Mouse (Mus musculus) myocyte (in vitro differentiated cells): ENCODE results near the gene Slc47a1. TPM values are rescaled to one million over a fixed set of nuclear protein-coding genes. Genes with fewer than 3 reads are reported as not detected.

ENCODE experiments used
- H3K27me3 ChIP-seq: one replicate; pipeline ENCODE4 v1.6.1; 2011; ENCODE audit not compliant: control insufficient read depth, insufficient read depth, insufficient read length
- H3K36me3 ChIP-seq: one replicate; pipeline ENCODE4 v1.6.1; 2011; ENCODE audit not compliant: control insufficient read depth, insufficient read depth
- H3K4me2 ChIP-seq: one replicate; pipeline ENCODE4 v1.6.1; 2011; ENCODE audit warnings: low read depth, control low read depth
- H3K4me3 ChIP-seq: one replicate; pipeline ENCODE4 v1.5.1; 2011; ENCODE audit warnings: mild to moderate bottlenecking, control low read depth, moderate library complexity
- H3K79me2 ChIP-seq: one replicate; pipeline ENCODE4 v1.6.1; 2011; ENCODE audit not compliant: control insufficient read depth, insufficient read depth
- H3ac ChIP-seq: one replicate; pipeline ENCODE4 v1.6.1; 2011; ENCODE audit not compliant: control insufficient read depth, insufficient read length
- CEBPB ChIP-seq: IDR thresholded peaks from 2 replicates; pipeline ENCODE4 v1.6.1; 2011; ENCODE audit warnings: mild to moderate bottlenecking, moderate library complexity; ENCODE audit not compliant: poor library complexity, insufficient read depth, severe bottlenecking
- E2F4 ChIP-seq: IDR thresholded peaks from one replicate; pipeline ENCODE4 v1.6.1; 2011; ENCODE audit warnings: mild to moderate bottlenecking, control low read depth, moderate library complexity; ENCODE audit not compliant: insufficient read depth
- MAX ChIP-seq: IDR thresholded peaks from one replicate; pipeline ENCODE4 v1.6.1; 2011; ENCODE audit warnings: low read depth, mild to moderate bottlenecking, control low read depth
- MYOD1 ChIP-seq, 3 experiments: IDR thresholded peaks; one replicate each; pipeline ENCODE4 v1.6.1; 2011; ENCODE audit warnings: control low read depth in 2 of 3, low read depth in 2 of 3, mild to moderate bottlenecking in 2 of 3, moderate library complexity in 1 of 3; ENCODE audit not compliant: insufficient read length in 2 of 3, control insufficient read depth in 1 of 3
- MYOG ChIP-seq, 3 experiments: IDR thresholded peaks; one replicate each; pipeline ENCODE4 v1.6.1; 2011; ENCODE audit warnings: control low read depth in 2 of 3, low read depth in 2 of 3, mild to moderate bottlenecking in 2 of 3; ENCODE audit not compliant: insufficient read length in 2 of 3, control insufficient read depth in 1 of 3, insufficient read depth in 1 of 3
- POLR2A ChIP-seq: IDR thresholded peaks from one replicate; pipeline ENCODE4 v1.6.1; 2011; ENCODE audit warnings: low read depth, mild to moderate bottlenecking, control low read depth, moderate library complexity; ENCODE audit not compliant: insufficient read length
- POLR2AphosphoS2 ChIP-seq: IDR thresholded peaks from one replicate; pipeline ENCODE4 v1.6.1; 2011; ENCODE audit warnings: low read depth, control low read depth; ENCODE audit not compliant: insufficient read length
- REST ChIP-seq: IDR thresholded peaks from one replicate; pipeline ENCODE4 v1.6.1; 2011; ENCODE audit warnings: mild to moderate bottlenecking, control low read depth, moderate library complexity; ENCODE audit not compliant: insufficient read depth, insufficient read length
- SRF ChIP-seq: IDR thresholded peaks from one replicate; pipeline ENCODE4 v1.6.1; 2011; ENCODE audit warnings: low read depth; ENCODE audit not compliant: control insufficient read depth, insufficient read length
- TCF12 ChIP-seq: IDR thresholded peaks from one replicate; pipeline ENCODE4 v1.6.1; 2011; ENCODE audit warnings: mild to moderate bottlenecking, control low read depth; ENCODE audit not compliant: poor library complexity, insufficient read depth, severe bottlenecking
- TCF3 ChIP-seq: IDR thresholded peaks from one replicate; pipeline ENCODE4 v1.6.1; 2011; ENCODE audit warnings: low read depth, control low read depth; ENCODE audit not compliant: insufficient read length
- USF1 ChIP-seq: IDR thresholded peaks from one replicate; pipeline ENCODE4 v1.6.1; 2011; ENCODE audit warnings: low read depth, mild to moderate bottlenecking, control low read depth, moderate library complexity
- polyA plus RNA-seq: library from polyadenylated mRNA; unstranded; fragments of >200 nt; fragmentation: generic; extraction: Trizol; gene quantifications from one replicate; pipeline ENCODE4 v1.2.1, GENCODE M21; 2012; ENCODE audit warnings: missing spikeins

Slc47a1 gene
- polyA plus RNA-seq, 1 experiment: 0.05 TPM

- no peak for TF ChIP-seq POLR2A
- TF ChIP-seq E2F4: no peak
- no peak for TF ChIP-seq MYOD1 (IDR thresholded peaks at IDR 0.05; ENCODE audit: control insufficient read depth in 1 of 3, insufficient read length in 2 of 3, low read depth in 2 of 3)
- TF ChIP-seq REST: no peak
- TF ChIP-seq MAX: no peak
- TF ChIP-seq TCF12: no peak
- TF ChIP-seq POLR2AphosphoS2: no peak
- no peak for TF ChIP-seq CEBPB
- no peak for TF ChIP-seq MYOG (IDR thresholded peaks at IDR 0.05; ENCODE audit: control insufficient read depth in 1 of 3, insufficient read depth in 1 of 3, insufficient read length in 2 of 3, low read depth in 2 of 3)
- TF ChIP-seq TCF3: no peak
- Histone ChIP-seq H3K4me2 (no peak overlapping the region), H3K27me3 (no peaks in the 10 kb centered on the region), H3ac (no peak overlapping the region), H3K79me2 (no peaks in the 10 kb centered on the region), H3K36me3 (no peaks in the 10 kb centered on the region), H3K4me3 (no peak overlapping the region)
Measured at GRCm38 (mm10) chr11:61385725-61386124, 7.6 kb upstream of the Slc47a1 start.

GRCm38 (mm10) chr11:61381272-61381671, 3.1 kb upstream of the Slc47a1 start:
- Histone ChIP-seq H3K27me3 (no peaks in the 10 kb centered on the region), H3K36me3 (no peaks in the 10 kb centered on the region), H3ac (no peak overlapping the region), H3K79me2 (no peaks in the 10 kb centered on the region), H3K4me2 (no peak overlapping the region), H3K4me3 (no peak overlapping the region)
- TF ChIP-seq MAX: no peak
- no peak for TF ChIP-seq MYOD1 (IDR thresholded peaks at IDR 0.05; ENCODE audit: control insufficient read depth in 1 of 3, insufficient read length in 2 of 3, low read depth in 2 of 3)
- no peak for TF ChIP-seq CEBPB
- no peak for TF ChIP-seq POLR2A
- TF ChIP-seq E2F4: no peak
- no peak for TF ChIP-seq TCF12
- TF ChIP-seq REST: no peak
- TF ChIP-seq POLR2AphosphoS2: no peak
- TF ChIP-seq MYOG (IDR thresholded peaks at IDR 0.05; ENCODE audit: control insufficient read depth in 1 of 3, insufficient read depth in 1 of 3, insufficient read length in 2 of 3, low read depth in 2 of 3): no peak
- no peak for TF ChIP-seq TCF3
- no peak for TF ChIP-seq SRF
- TF ChIP-seq USF1: no peak

DNA sequence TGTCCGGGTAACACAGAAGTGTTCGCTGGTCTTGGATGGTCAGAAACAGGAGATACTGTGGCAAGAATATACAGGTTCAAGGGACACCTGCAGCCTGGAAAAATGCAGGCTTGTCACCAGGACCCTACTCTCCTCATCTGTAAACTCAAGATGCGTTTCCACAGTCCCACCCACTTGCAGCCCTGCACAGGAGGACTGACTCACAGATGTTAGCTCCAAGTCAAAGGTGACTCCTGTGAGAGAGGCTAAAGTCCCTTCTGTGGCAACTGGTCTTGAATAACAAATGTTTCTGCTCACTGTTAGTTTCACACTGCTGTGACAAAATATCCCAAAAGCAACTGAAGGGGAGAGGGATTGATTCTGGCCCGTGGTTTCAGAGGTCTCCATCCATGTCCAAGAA, 506 bp upstream of the Slc47a1 start:
- Histone ChIP-seq H3K36me3 (no peaks in the 10 kb centered on the region), H3K4me2 (no peak overlapping the region), H3K79me2 (no peaks in the 10 kb centered on the region), H3K4me3 (no peak overlapping the region), H3K27me3 (peaks cover 5% of the 10 kb centered on the region), H3ac (no peak overlapping the region)
- TF ChIP-seq CEBPB (no peak), POLR2AphosphoS2 (no peak), MYOG (IDR thresholded peaks at IDR 0.05; ENCODE audit: control insufficient read depth in 1 of 3, insufficient read depth in 1 of 3, insufficient read length in 2 of 3, low read depth in 2 of 3) (no peak), REST (no peak), SRF (no peak), E2F4 (no peak), USF1 (no peak), MAX (no peak), TCF12 (no peak), POLR2A (no peak), TCF3 (no peak), MYOD1 (IDR thresholded peaks at IDR 0.05; ENCODE audit: control insufficient read depth in 1 of 3, insufficient read length in 2 of 3, low read depth in 2 of 3) (no peak)

DNA sequence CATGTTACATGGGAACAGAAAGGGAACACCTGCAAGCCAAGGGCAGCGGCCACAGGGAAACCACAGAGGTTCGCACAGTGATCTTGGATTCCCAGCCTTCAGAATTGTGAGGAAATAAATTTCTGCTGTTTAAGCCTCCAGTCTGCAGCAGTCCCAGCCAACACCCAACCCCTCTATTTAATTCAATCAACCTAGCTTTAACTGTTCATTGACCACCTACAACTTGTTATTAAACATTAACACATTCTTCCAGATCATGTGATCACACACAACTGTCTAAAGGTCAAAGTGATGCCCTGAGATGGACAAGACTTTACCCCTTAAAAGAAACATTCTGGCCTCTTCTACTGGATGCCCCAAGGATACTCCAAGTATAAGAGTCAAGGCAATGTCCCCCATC, 9.5 kb downstream of the Slc47a1 start:
- H3ac ChIP-seq: no peak overlapping the region
- no peak overlapping the region for H3K4me2 ChIP-seq
- peaks cover 39% of the 10 kb centered on the region for H3K27me3 ChIP-seq
- H3K79me2 ChIP-seq: no peaks in the 10 kb centered on the region
- no peaks in the 10 kb centered on the region for H3K36me3 ChIP-seq
- TF ChIP-seq MAX (no peak), MYOG (IDR thresholded peaks at IDR 0.05; ENCODE audit: control insufficient read depth in 1 of 3, insufficient read depth in 1 of 3, insufficient read length in 2 of 3, low read depth in 2 of 3) (no peak), USF1 (no peak), SRF (no peak), MYOD1 (IDR thresholded peaks at IDR 0.05; ENCODE audit: control insufficient read depth in 1 of 3, insufficient read length in 2 of 3, low read depth in 2 of 3) (no peak), POLR2A (no peak), TCF3 (no peak), POLR2AphosphoS2 (no peak), TCF12 (no peak), CEBPB (no peak), REST (no peak), E2F4 (no peak)
- H3K4me3 ChIP-seq: no peak overlapping the region
